Mouse (Mus musculus): ENCODE measurements around the gene Olfr1371. TPM values are rescaled to one million over a fixed set of nuclear protein-coding genes. Genes with fewer than 3 reads are reported as not detected.

Olfr1371 gene
- polyA plus RNA-seq (2012; rRNA removed), result not detected in 2 replicates

GRCm38 (mm10) chr11:52213887-52214286 lies at the start of gene Olfr1371:
Gene Olfr1371 (minus strand): TSS chr11:52213987.
- no peak within 1 kb of the TSS for H3K4me3 ChIP-seq (replicated peaks; ENCODE audit: extremely low read depth, low read depth, low read length)
- no peak for DNase-seq
- no peaks in the 10 kb centered on the region for H3K4me1 ChIP-seq (ENCODE audit: control insufficient read depth, insufficient read depth, low read length)
- TF ChIP-seq POLR2A (IDR thresholded peaks at IDR 0.05; ENCODE audit: borderline replicate concordance, extremely low read depth, low read depth, low read length) (no peak), CTCF (IDR thresholded peaks at IDR 0.05; ENCODE audit: insufficient read depth, low read length) (no peak)

- Histone ChIP-seq H3K4me1 (ENCODE audit: control insufficient read depth, insufficient read depth, low read length) (peaks cover 20% of the 10 kb centered on the region), H3K4me3 (replicated peaks; ENCODE audit: extremely low read depth, low read depth, low read length) (no peak overlapping the region)
- 86% methylated on average over 11 of the region's 11 CpGs for WGBS
- TF ChIP-seq POLR2A (IDR thresholded peaks at IDR 0.05; ENCODE audit: borderline replicate concordance, extremely low read depth, low read depth, low read length) (no peak), CTCF (IDR thresholded peaks at IDR 0.05; ENCODE audit: insufficient read depth, low read length) (no peak)
- DNase-seq, result no peak
Observed at GRCm38 (mm10) chr11:52262338-52262737, 48.6 kb upstream of the Olfr1371 start.

DNA sequence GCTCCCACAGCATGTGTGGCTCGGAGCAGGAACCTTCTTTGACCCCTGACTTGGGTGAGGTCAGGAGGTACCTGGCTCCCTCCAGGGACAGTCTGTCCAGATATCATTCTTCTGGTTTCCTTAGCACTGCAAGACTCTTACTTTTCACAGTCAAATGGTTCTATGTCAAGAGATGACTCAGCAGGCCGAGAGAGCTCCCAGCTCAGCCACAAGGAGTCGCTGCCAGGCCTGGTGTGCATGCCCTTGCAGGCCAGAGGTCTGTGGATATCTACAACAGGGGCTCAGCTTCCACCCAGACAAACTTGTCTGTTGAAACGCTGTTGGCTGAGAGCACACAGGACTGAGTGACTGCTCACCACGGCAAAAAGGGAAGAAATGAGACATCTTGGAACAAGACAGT lies 48.1 kb upstream of the Olfr1371 start:
- WGBS, result 25% methylated on average over 5 of the region's 5 CpGs
- Histone ChIP-seq H3K4me1 (ENCODE audit: control insufficient read depth, insufficient read depth, low read length) (peaks cover 20% of the 10 kb centered on the region), H3K4me3 (replicated peaks; ENCODE audit: extremely low read depth, low read depth, low read length) (no peak overlapping the region)
- DNase-seq, result peak; percentile 46
- peak; percentile 85 for TF ChIP-seq CTCF (IDR thresholded peaks at IDR 0.05; ENCODE audit: insufficient read depth, low read length)
- TF ChIP-seq POLR2A (IDR thresholded peaks at IDR 0.05; ENCODE audit: borderline replicate concordance, extremely low read depth, low read depth, low read length), result no peak

- H3K4me3 ChIP-seq (replicated peaks; ENCODE audit: extremely low read depth, low read depth, low read length), result no peak overlapping the region
- TF ChIP-seq CTCF (IDR thresholded peaks at IDR 0.05; ENCODE audit: insufficient read depth, low read length), result no peak
- peaks cover 15% of the 10 kb centered on the region for H3K4me1 ChIP-seq (ENCODE audit: control insufficient read depth, insufficient read depth, low read length)
- DNase-seq, result no peak
- 58% methylated on average over 4 of the region's 4 CpGs for WGBS
Observed at GRCm38 (mm10) chr11:52260878-52261277, 47.1 kb upstream of the Olfr1371 start.

GRCm38 (mm10) chr11:52258711-52259110 lies 44.9 kb upstream of the Olfr1371 start:
- 56% methylated on average over 5 of the region's 5 CpGs for WGBS
- Histone ChIP-seq H3K4me3 (replicated peaks; ENCODE audit: extremely low read depth, low read depth, low read length) (no peak overlapping the region), H3K4me1 (ENCODE audit: control insufficient read depth, insufficient read depth, low read length) (peaks cover 10% of the 10 kb centered on the region; the same call in 1 of the 2 replicates)
- DNase-seq, result no peak
- TF ChIP-seq CTCF (IDR thresholded peaks at IDR 0.05; ENCODE audit: insufficient read depth, low read length) (no peak), POLR2A (IDR thresholded peaks at IDR 0.05; ENCODE audit: borderline replicate concordance, extremely low read depth, low read depth, low read length) (no peak)

GRCm38 (mm10) chr11:52257376-52257775 lies 43.6 kb upstream of the Olfr1371 start:
- 94% methylated on average over 3 of the region's 3 CpGs for WGBS
- Histone ChIP-seq H3K4me3 (replicated peaks; ENCODE audit: extremely low read depth, low read depth, low read length) (no peak overlapping the region), H3K4me1 (ENCODE audit: control insufficient read depth, insufficient read depth, low read length) (peaks cover 10% of the 10 kb centered on the region; the same call in 1 of the 2 replicates)
- TF ChIP-seq POLR2A (IDR thresholded peaks at IDR 0.05; ENCODE audit: borderline replicate concordance, extremely low read depth, low read depth, low read length), result no peak
- TF ChIP-seq CTCF (IDR thresholded peaks at IDR 0.05; ENCODE audit: insufficient read depth, low read length), result no peak
- no peak for DNase-seq

- no peaks in the 10 kb centered on the region; the same call in 1 of the 2 replicates for H3K4me1 ChIP-seq (ENCODE audit: control insufficient read depth, insufficient read depth, low read length)
- 94% methylated on average over 8 of the region's 8 CpGs for WGBS
- TF ChIP-seq CTCF (IDR thresholded peaks at IDR 0.05; ENCODE audit: insufficient read depth, low read length) (no peak), POLR2A (IDR thresholded peaks at IDR 0.05; ENCODE audit: borderline replicate concordance, extremely low read depth, low read depth, low read length) (no peak)
- no peak overlapping the region for H3K4me3 ChIP-seq (replicated peaks; ENCODE audit: extremely low read depth, low read depth, low read length)
- no peak for DNase-seq
Observed at GRCm38 (mm10) chr11:52255077-52255476, 41.3 kb upstream of the Olfr1371 start.

GRCm38 (mm10) chr11:52253674-52254375 lies 40.0 kb upstream of the Olfr1371 start:
- H3K4me3 ChIP-seq (replicated peaks; ENCODE audit: extremely low read depth, low read depth, low read length), result no peak overlapping the region
- DNase-seq, result no peak

GRCm38 (mm10) chr11:52252692-52253091 lies 38.9 kb upstream of the Olfr1371 start:
- 43% methylated on average over 1 of the region's 1 CpGs for WGBS

More at GRCm38 (mm10) chr11:52253674-52254375, 40.0 kb upstream of the Olfr1371 start:
- TF ChIP-seq POLR2A (IDR thresholded peaks at IDR 0.05; ENCODE audit: borderline replicate concordance, extremely low read depth, low read depth, low read length), result no peak
- TF ChIP-seq CTCF (IDR thresholded peaks at IDR 0.05; ENCODE audit: insufficient read depth, low read length), result peak; percentile 89
- H3K4me1 ChIP-seq (ENCODE audit: control insufficient read depth, insufficient read depth, low read length), result no peaks in the 10 kb centered on the region; the same call in 1 of the 2 replicates
- 59% methylated on average over 11 of the region's 11 CpGs for whole genome bisulfite sequencing

DNA sequence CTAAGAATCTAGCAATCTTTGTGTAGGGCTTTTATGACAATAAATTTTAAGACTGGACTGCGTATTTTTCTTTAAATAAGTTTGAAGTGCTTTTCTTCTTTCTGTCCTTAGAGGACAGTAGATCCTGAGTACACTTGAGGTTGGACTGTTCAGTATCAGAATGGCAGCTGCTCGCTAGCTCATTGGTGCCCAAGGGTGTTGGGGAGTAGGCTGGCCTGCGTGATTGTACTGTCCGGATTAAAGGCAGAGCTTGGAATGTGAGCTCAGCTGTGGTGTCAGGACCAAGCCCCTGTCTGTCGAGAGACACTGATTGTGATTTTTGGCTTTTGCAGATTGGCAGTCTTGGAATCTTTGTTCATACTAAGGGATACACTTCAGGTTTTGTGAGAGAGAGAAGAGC lies 38.0 kb upstream of the Olfr1371 start:
- no peak for TF ChIP-seq POLR2A (IDR thresholded peaks at IDR 0.05; ENCODE audit: borderline replicate concordance, extremely low read depth, low read depth, low read length)
- TF ChIP-seq CTCF (IDR thresholded peaks at IDR 0.05; ENCODE audit: insufficient read depth, low read length), result no peak
- DNase-seq, result no peak
- H3K4me1 ChIP-seq (ENCODE audit: control insufficient read depth, insufficient read depth, low read length), result no peaks in the 10 kb centered on the region; the same call in 1 of the 2 replicates
- WGBS, result 61% methylated on average over 5 of the region's 5 CpGs
- no peak overlapping the region for H3K4me3 ChIP-seq (replicated peaks; ENCODE audit: extremely low read depth, low read depth, low read length)

More at GRCm38 (mm10) chr11:52252692-52253091, 38.9 kb upstream of the Olfr1371 start:
- Histone ChIP-seq H3K4me3 (replicated peaks; ENCODE audit: extremely low read depth, low read depth, low read length) (no peak overlapping the region), H3K4me1 (ENCODE audit: control insufficient read depth, insufficient read depth, low read length) (no peaks in the 10 kb centered on the region; the same call in 1 of the 2 replicates)
- no peak for TF ChIP-seq CTCF (IDR thresholded peaks at IDR 0.05; ENCODE audit: insufficient read depth, low read length)
- no peak for TF ChIP-seq POLR2A (IDR thresholded peaks at IDR 0.05; ENCODE audit: borderline replicate concordance, extremely low read depth, low read depth, low read length)
- no peak for DNase-seq
